Mouse (Mus musculus) kidney, adult 18-20 months (tissue): ENCODE measurements at regions not wholly inside any gene's neighbourhood (a gene's known extent, or its start where the extent isn't known, plus 50 kb on each side); places are given as distances from the start of the nearest gene placed in this dataset.

Experiments
- DNase-seq: peaks from one replicate; pipeline ENCODE4 v3.0.0; 2021

DNA sequence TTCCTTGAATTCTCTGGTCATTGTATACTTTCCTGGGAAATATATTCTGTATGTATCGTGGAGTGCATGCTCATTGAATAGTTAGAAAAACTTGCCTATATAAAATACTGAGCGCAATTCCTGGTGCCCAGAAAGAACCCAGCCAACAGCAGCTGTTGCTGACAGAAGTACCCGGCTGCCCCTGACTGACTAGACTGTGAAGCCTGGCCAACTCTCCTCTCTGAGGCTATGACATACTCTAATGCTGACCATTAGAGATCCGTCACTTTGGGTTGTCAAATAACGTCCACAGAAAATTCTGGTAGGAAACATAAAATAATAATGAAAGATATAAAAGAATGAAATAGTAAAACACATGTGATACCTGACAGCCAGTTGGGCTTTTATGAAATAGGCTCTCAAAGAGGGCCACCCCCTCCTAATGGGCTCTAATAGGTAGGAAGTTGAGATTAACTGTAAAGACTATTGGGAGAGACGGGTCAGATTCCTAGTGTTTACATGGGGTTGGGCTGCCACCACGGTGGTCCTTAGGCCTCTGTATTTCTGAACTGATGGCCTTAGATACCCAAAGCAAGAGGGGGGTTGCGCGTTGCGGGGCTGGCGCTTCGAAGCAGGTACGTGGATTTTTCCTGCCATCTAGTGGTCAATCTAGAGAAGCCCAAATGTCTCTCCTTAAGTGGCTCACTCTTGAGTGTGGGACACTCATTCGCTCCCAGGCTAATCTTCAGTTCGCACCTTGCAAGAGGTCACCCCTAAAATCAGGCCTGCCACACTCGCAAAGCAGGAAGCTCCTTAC is 53.0 kb upstream of the Mon1b start:
- DNase-seq, result peak; percentile 16

DNA sequence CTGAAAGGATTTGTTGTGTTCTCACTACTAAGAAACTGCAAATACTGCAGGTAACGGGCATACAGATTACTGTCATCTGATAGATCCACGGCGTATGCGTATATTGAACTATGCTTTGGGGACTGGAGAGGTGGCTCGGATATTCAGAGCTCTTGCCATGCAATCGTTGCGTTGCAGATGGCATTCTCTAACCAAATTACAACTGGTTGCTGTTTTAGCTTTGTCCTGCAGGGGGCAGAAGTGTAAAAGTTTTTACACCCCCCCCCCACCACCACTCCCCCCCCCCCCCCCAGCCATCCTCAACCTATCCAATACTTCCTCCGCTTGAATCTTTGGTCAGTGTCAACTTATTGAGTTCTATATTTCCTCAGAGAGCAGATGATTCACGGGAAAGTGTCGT is 51.6 kb upstream of the Mon1b start:
- DNase-seq, result no peak
